Mouse (Mus musculus) kidney, embryonic 16.5 days (tissue): Measurements from ENCODE around the gene Cd209b. TPM values are rescaled to one million over a fixed set of nuclear protein-coding genes. Genes with fewer than 3 reads are reported as not detected.

ENCODE experiments used
- ATAC-seq: fragments of 200-750 bp; cut with Nextera tagmentation; 2 replicates; pipeline ENCODE4 v1.8.0; 2017; ENCODE audit warnings: moderate TSS enrichment; ENCODE audit not compliant: low FRiP score, low TSS enrichment
- H3K27ac ChIP-seq: fragments of 300-500 bp; sonication (generic); 2 replicates; pipeline ENCODE4 v1.5.1; 2014; ENCODE audit warnings: low read length
- H3K27me3 ChIP-seq: fragments of 300-500 bp; sonication (generic); 2 replicates; pipeline ENCODE4 v1.6.1; 2014; ENCODE audit warnings: low read length, control low read depth, mixed read lengths; ENCODE audit not compliant: insufficient read depth
- H3K36me3 ChIP-seq: fragments of 300-500 bp; sonication (generic); 2 replicates; pipeline ENCODE4 v1.6.1; 2014; ENCODE audit warnings: low read length, control low read depth, mixed read lengths; ENCODE audit not compliant: insufficient read depth
- H3K4me1 ChIP-seq: fragments of 300-500 bp; sonication (generic); 2 replicates; pipeline ENCODE4 v1.6.1; 2014; ENCODE audit warnings: low read length, control low read depth, mixed read lengths; ENCODE audit not compliant: insufficient read depth
- H3K4me2 ChIP-seq: fragments of 300-500 bp; sonication (generic); replicated peaks from 2 replicates; pipeline ENCODE4 v1.6.1; 2014; ENCODE audit warnings: low read depth, low read length
- H3K4me3 ChIP-seq: fragments of 300-500 bp; sonication (generic); 2 replicates; pipeline ENCODE4 v1.5.1; 2014; ENCODE audit warnings: mild to moderate bottlenecking, low read length
- H3K9ac ChIP-seq: fragments of 300-500 bp; sonication (generic); replicated peaks from 2 replicates; pipeline ENCODE4 v1.6.1; 2014; ENCODE audit warnings: low read length
- H3K9me3 ChIP-seq: fragments of 300-500 bp; sonication (generic); 2 replicates; pipeline ENCODE4 v1.6.1; 2016; ENCODE audit warnings: low read length, control low read depth
- WGBS: fragments of 180-500 bp; shearing (Covaris S2); extraction: QIAGEN DNeasy Blood & Tissue Kit; methylation state at CpG from one replicate; pipeline ENCODE4 v1.1.7; 2014; 5-methylcytosine and 5-hydroxymethylcytosine counted together
- polyA plus RNA-seq: library from polyadenylated mRNA; unstranded; fragments of >200 nt; fragmentation: Nextera tagmentation; extraction: Ambion mirVana; gene quantifications from 2 replicates; pipeline ENCODE4 v1.2.1, GENCODE M21; 2015

The Cd209b gene
- not detected in 2 replicates for polyA plus RNA-seq

DNA sequence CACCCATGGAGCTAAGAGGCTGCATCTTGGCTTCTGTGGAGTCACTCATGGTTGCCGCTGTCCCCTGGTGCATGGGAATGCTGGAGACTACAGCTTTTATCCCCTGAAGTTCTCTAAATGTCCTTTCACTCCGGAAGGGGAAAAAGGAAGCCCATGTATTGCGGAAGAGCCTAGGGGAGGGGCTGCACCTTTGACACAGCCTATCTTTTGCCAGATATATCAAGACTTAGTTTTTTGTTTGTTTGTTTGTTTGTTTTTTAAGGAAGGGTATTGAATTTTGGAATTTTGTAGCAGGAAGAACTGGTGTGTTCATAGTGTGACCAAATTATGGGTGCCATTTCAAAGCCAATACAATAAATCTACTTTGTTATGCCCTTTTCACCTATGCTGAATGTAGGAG lies at the start of gene Cd209b:
Cd209b (minus strand) TSS at position 101 of the 400 bp plus-strand sequence.
- H3K9me3 ChIP-seq = 0 out of 2 replicates have a peak, but pooled peaks cover 5% of the 10 kb centered on the region
- no peaks in the 10 kb centered on the region for H3K27me3 ChIP-seq
- WGBS = 82% methylated on average over 3 of the region's 3 CpGs
- no peaks in the 10 kb centered on the region for H3K4me1 ChIP-seq
- no peak within 1 kb of the TSS for H3K4me3 ChIP-seq
- no peak within 1 kb of the TSS for H3K27ac ChIP-seq
- H3K4me2 ChIP-seq = no peak within 1 kb of the TSS
- no peak for ATAC-seq
- H3K9ac ChIP-seq = no peak within 1 kb of the TSS
- H3K36me3 ChIP-seq = no peaks in the 10 kb centered on the region

DNA sequence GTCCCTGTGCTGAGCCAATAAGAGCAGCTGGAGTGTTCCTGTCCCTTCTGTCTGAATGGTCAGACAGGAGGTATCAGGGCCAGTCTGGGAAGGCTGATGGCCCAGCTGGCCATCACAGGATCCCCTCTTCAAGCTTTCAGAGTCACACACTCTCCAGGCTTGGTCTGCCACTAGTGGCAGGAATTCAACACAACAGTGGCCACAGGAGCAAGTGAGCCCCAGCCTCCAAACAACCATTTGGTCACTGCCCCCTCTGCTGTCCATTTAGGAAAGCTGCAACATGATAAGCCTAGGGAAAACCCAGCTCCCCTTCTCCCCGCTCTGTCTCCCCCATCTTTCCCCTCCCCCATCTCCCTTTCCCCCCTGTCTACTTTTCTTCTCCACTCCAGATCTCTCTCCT lies 29.4 kb upstream of the Cd209b start:
- no peak overlapping the region for H3K4me3 ChIP-seq
- no peak overlapping the region for H3K27ac ChIP-seq
- no peak overlapping the region for H3K9ac ChIP-seq
- no peak; the same call in 1 of the 2 replicates for ATAC-seq
- H3K36me3 ChIP-seq = no peaks in the 10 kb centered on the region
- H3K4me1 ChIP-seq = no peaks in the 10 kb centered on the region
- WGBS = 67% methylated on average over 1 of the region's 1 CpGs
- no peak overlapping the region for H3K4me2 ChIP-seq
- no peaks in the 10 kb centered on the region for H3K9me3 ChIP-seq
- H3K27me3 ChIP-seq = no peaks in the 10 kb centered on the region

DNA sequence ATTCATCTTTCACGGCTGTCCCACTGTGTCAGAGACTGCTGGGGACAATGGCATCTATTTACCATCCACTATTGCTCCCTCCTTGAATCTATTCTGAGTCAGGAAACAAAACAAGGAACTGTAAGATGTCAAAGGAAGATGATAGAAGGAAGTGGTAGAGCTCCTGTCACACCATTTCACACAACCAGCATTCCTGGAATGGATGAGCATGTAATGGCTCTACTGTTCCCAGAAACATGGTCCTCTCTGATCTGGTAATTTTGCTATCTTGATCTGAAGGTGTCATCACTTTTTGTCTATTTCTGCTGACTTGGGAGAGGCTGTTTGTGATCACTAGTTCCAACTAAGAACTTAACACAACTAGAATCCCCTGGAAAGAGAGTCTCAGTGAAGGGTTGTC lies 28.0 kb upstream of the Cd209b start, which contains the start of gene Cd209c:
Cd209c (minus strand) TSS at position 101 of the 400 bp plus-strand sequence.
- H3K4me1 ChIP-seq = no peaks in the 10 kb centered on the region
- H3K9me3 ChIP-seq = no peaks in the 10 kb centered on the region
- no peak within 1 kb of the TSS for H3K27ac ChIP-seq
- H3K4me2 ChIP-seq = no peak within 1 kb of the TSS
- no peak within 1 kb of the TSS for H3K4me3 ChIP-seq
- no peak within 1 kb of the TSS for H3K9ac ChIP-seq
- H3K36me3 ChIP-seq = no peaks in the 10 kb centered on the region
- 86% methylated on average over 1 of the region's 1 CpGs for WGBS
- no peaks in the 10 kb centered on the region for H3K27me3 ChIP-seq
- no peak for ATAC-seq

DNA sequence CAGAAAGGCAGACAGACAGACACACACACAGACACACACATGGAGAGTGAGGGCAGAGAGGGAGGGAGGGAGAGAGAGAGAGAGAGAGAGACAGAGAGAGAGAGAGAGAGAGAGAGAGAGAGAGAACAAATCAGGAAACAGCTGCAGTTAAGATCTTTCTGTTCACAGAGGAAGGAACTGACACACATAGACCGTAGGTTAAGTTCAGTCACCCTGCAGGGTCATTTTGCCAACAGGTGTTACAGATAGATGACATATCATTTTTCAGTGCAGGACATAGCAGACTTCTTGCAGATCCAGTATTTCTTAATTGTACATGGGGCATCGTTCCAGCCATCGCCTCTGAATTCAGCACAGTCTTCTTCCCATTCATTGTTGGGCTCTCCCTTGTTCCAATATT lies 13.4 kb upstream of the Cd209b start:
- no peak overlapping the region for H3K4me3 ChIP-seq
- H3K4me2 ChIP-seq = no peak overlapping the region
- H3K27ac ChIP-seq = no peak overlapping the region
- no peaks in the 10 kb centered on the region for H3K36me3 ChIP-seq
- no peaks in the 10 kb centered on the region for H3K9me3 ChIP-seq
- H3K4me1 ChIP-seq = no peaks in the 10 kb centered on the region
- no peaks in the 10 kb centered on the region for H3K27me3 ChIP-seq
- no peak overlapping the region for H3K9ac ChIP-seq
- 87% methylated on average over 3 of the region's 3 CpGs for WGBS
- ATAC-seq = no peak

GRCm38 (mm10) chr8:3878455-3878854 lies 48.2 kb downstream of the Cd209b start, which contains the start of gene Cd209d:
TSS of gene Cd209d (minus strand) at chr8:3878555.
- ATAC-seq = no peak
- H3K27me3 ChIP-seq = no peaks in the 10 kb centered on the region
- H3K9me3 ChIP-seq = 0 out of 2 replicates have a peak, but pooled peaks cover 3% of the 10 kb centered on the region
- H3K4me3 ChIP-seq = no peak within 1 kb of the TSS
- H3K36me3 ChIP-seq = no peaks in the 10 kb centered on the region
- no peak within 1 kb of the TSS for H3K27ac ChIP-seq
- H3K4me2 ChIP-seq = no peak within 1 kb of the TSS
- WGBS = 74% methylated on average over 4 of the region's 4 CpGs
- H3K9ac ChIP-seq = no peak within 1 kb of the TSS
- no peaks in the 10 kb centered on the region for H3K4me1 ChIP-seq

- no peak for ATAC-seq
- 84% methylated on average over 2 of the region's 2 CpGs for WGBS
These were observed 50.5 kb downstream of the Cd209b start for GRCm38 (mm10) chr8:3876121-3876520.

More at GRCm38 (mm10) chr8:3876121-3876520, 50.5 kb downstream of the Cd209b start:
- Histone ChIP-seq H3K27me3 (no peaks in the 10 kb centered on the region), H3K4me1 (no peaks in the 10 kb centered on the region), H3K9ac (no peak overlapping the region), H3K4me2 (no peak overlapping the region), H3K36me3 (no peaks in the 10 kb centered on the region), H3K9me3 (0 out of 2 replicates have a peak, but pooled peaks cover 3% of the 10 kb centered on the region), H3K27ac (no peak overlapping the region), H3K4me3 (no peak overlapping the region)

Other genes with a start within 250 kb of the Cd209b start
- 0.22 TPM in 1 of 2 replicates, not detected in the other for gene Fcer2a, start 232.7 kb downstream of the Cd209b start, polyA plus RNA-seq
- 0.41 and 0.45 TPM in 2 replicates for gene Clec4g, start 206.2 kb downstream of the Cd209b start, polyA plus RNA-seq
- gene Cd209a, start 177.9 kb downstream of the Cd209b start, polyA plus RNA-seq = not detected in 2 replicates
- not detected in 2 replicates for gene Cd209e, start 72.5 kb downstream of the Cd209b start, polyA plus RNA-seq
- gene Cd209d, start 48.3 kb downstream of the Cd209b start, polyA plus RNA-seq = not detected in 2 replicates
- 0.40 and 0.59 TPM in 2 replicates for gene Cd209c, start 27.9 kb upstream of the Cd209b start, polyA plus RNA-seq
- gene Cd209f, start 179.0 kb upstream of the Cd209b start, polyA plus RNA-seq = 0.14 TPM in 1 of 2 replicates, not detected in the other
- gene Cd209g, start 207.3 kb upstream of the Cd209b start, polyA plus RNA-seq = not detected in 2 replicates
- gene Evi5l, start 239.7 kb upstream of the Cd209b start, polyA plus RNA-seq = 27.6 and 30.3 TPM in 2 replicates